Mouse (Mus musculus) layer of hippocampus, postnatal 25 days (tissue): Measurements from ENCODE around the gene Gm5485. TPM values are rescaled to one million over a fixed set of nuclear protein-coding genes. Genes with fewer than 3 reads are reported as not detected.
A peak's percentile ranks its signal among the peaks of the same experiment; 100 is the strongest.

Experiments
- DNase-seq, 2 experiments: peaks; one replicate each; pipeline ENCODE4 v3.0.0; 2022; ENCODE audit warnings: mixed read lengths in 2 of 2, low spot score in 1 of 2; ENCODE audit errors: extremely low spot score in 1 of 2
- total RNA-seq, 2 experiments: library from RNA; stranded (reverse); gene quantifications; 2 replicates each; pipeline ENCODE4 v1.2.3; 2021

Gene Gm5485
- total RNA-seq: not detected

DNA sequence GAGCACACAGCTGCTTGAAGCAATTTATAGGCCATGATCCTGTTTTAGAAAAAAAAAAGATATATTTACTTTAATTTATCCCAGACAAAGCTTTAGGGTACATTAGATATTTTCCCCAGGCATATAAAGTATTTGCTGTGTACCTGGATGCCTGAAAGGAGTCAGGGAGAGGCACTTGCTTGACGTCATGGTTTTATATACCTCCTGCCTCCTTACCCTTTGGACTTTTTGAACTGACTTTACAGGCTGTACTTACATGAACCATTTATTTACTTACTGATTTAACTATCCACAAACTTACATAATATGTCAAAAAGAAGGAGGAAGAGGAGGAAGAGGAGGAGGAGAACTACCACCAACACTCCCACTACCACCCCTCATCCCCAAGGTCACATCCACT lies at the start of gene Gm5485:
TSS of gene Gm5485 (minus strand) at position 171 of the 400 bp plus-strand sequence.
- DNase-seq: no peak

DNA sequence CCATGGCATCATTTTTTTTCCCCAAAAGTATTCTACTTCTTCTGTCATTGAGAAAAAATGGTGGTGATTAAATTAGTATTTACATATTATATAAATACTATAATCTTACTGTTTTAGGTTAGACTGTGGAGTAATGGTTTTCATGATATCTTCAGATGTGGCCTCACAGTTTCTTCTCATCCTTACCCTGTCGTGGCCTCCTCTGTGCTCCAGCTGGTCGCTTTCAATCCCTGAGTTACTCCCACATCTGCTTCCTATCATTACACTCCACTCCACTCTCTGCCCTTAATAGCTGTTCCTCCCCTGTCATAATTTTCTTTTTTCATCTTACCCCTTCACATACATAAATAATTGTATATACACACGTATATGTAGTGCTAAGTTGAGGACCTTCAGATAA lies 41.0 kb upstream of the Gm5485 start:
- no peak for DNase-seq

DNA sequence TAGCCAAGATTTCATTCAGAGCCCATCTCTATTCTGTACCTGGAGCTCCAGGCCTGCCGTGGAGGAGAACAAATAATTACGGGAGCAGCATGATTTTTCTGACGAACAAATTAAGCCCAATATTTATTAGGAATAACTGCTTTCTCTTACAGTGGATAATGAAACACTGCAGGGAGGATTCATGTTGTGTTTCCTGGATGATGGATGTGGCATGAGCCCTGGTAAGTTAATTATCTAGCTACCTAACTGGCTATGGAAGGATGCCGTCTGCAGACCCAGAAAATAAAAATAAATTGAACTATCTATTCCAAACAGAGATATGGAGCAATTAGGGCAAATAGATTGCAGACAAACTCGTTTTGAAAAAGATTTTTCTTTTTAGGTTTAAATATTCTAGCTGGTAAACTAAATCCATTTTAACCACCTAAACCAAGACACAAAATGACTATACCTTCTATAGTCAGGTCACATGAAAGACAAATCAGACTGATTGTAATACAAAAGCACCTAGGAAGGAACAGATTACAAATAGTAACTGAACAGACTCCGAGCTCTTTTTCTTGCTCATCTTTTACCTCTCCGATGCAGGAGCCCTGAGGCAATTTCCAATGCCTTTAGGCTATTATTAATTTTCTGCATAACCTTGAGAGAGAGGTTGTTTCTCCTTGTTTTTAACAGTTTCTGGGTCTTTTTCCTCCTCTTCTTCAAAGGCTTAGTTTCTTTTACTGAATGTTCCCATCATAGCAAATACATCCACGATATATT lies 34.1 kb upstream of the Gm5485 start:
- DNase-seq: no peak

DNA sequence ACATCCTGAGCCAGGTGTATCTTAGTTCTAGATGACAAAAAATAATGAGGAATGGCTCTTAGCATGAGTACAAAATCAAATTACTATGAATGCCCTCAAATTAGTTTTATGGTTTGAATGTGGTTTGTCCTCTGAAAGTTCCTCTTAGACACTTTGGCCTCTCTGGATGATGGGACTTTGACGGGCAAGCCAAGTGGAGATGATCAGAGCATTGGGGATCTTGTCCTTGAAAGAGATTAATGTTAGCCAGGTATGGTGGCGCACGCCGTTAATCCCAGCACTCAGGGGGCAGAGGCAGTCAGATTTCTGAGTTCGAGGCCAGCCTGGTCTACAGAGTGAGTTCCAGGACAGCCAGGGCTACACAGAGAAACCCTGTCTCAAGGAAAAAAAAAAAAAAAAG lies 32.4 kb upstream of the Gm5485 start:
- DNase-seq: no peak

DNA sequence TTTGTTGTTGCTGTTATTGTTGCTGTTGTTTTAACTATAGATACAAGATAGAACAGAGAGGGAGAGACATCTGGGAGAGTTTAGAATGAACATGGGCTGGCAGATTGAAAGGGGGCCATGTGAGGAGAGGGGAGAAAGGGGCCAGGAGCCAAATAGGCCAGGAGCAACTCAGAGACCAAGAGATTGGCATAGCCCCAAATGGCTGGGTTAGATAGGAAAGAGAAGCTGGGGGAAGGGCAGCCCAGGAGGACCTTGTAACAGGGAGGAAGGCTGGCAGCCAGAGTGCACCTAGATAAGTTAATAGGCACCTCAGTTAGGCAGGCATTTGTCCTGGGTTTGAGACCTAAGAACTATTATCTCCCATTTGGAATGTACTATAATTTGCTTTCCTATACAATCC lies 25.3 kb upstream of the Gm5485 start:
- no peak for DNase-seq

DNA sequence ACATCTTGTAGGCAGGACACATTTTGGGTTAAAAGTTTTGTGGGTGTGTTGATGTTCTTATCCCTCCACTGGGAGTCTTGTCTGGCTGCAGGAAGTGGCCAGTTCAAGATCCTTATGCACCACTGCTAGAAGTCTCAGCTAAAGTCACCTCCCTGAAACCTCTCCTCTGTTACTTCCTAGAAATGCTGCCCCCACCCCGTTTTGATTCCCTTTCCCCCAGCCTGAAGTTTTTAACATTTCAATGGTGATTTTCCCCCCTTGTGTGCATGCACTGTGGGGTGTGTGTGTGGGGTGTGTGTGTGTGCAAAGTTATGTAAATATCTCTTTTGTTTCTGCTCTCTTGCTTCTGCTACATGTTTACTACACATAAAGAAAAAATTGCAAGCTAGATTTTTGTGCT lies 23.2 kb upstream of the Gm5485 start:
- no peak for DNase-seq

DNA sequence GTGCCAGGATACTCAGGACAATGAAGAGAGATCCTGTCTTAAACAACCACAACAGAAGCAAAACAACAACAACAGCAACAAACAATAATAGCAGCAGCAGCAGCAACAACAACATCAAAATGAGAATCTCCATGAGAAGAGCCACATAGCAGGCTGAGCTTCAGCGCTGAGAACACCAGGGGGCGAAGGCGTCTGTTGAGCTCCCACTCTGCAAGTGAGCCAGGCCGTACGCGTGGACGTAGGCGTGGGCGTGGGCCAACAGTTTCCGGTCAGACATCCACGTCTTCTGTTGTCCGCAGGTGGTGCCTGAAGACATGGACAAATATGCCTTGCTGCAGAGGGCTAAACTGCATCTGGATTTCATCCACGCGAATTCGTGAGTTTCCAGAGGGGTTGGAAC lies 18.8 kb upstream of the Gm5485 start, which contains the start of gene Morc1:
TSS of gene Morc1 (plus strand) at position 211 of the 400 bp plus-strand sequence.
- no peak for DNase-seq

DNA sequence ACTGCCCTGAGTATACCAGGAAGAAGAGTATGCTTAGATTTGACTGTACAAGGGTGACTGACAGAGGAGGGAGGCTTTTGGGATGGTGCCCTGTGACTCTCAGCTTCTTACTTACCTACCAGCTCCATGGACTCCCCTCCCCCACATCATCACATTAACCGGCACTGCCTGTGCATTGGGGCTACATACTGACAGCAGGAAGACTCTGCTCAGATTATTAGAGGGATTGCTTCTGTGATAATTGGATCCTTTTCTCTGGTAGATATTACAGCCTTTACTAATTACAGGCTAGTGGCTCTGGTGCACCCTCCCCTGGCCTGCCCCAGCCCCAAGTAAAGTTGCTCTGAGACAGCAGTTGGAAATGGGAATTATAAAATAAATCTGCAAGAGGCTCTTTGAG lies 17.2 kb upstream of the Gm5485 start:
- DNase-seq: no peak

DNA sequence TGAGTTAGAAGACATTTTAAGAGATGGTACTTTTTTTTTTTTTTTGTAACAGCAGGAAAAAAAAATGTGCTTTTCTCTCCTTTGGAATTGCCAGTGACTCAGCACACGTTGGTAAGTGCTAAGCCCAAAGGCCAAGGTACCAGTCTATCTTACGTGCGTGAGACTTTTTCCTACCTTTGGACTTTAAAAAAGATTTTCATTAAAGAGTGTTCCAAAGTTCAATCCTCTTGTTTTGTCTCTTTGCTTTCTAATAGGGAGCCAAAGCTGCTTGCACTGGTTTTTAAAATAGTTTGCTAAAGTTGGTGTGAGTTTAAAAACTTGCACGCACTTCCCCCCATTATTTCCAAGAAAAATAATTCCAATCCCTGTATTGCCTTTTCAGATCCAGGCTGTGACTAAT lies 11.9 kb upstream of the Gm5485 start:
- DNase-seq: no peak

DNA sequence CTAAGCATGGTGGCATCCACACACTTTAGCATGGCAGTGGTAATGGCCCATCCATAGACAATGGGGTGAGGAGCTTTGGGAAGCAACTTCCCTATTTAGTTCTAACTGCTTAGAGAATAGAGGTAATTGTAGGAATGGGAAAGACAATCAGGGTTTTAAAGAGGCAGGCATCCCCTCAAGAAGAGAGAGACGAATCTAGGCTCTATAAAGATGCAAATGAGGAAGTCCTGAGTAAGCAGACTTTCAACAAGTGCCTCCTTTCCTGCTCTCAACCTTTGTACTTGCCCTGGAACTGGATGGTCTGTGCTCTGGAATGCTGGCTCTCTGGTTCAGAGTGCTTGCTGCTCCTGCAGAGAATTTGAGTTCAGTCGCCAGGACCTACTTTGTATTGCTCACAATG lies 10.3 kb upstream of the Gm5485 start:
- no peak for DNase-seq

DNA sequence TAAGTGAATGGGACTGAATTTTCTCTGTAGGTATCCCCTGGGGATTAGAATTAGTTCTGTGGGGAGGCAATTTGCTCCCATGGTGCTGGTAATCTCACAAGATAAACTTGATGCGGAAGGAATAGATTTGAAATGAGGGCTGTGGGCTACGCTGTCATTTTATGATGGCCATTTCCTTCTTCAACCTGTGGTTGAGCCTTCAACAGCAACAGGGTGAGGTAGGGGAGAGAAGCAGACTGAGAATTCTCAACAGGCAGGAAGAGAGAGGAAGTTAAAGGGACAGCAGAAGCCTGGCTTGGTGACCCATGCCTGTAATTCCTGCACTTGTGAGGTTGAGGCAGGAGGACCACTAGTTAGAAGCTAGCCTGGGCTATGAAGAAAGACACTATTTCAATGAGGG lies 6.8 kb upstream of the Gm5485 start:
- DNase-seq: no peak

DNA sequence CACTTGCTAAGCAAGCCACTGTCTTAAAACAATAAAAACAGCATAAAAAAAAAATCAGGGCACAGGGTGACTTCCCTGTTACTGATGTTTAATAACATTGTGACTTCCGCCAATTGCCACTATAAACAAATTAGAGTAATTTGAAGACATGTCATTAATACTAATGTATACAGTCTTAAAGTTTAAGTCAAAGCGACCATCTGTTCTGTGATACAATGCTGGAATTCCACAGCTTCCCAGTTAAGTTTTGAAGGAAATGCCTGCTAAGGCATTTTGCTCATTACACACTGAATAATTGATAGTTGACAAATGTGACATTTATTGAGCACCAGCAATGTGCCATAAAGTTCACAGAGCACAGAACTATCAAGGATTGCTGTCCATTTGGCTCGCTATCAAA lies 6.3 kb upstream of the Gm5485 start:
- no peak for DNase-seq

DNA sequence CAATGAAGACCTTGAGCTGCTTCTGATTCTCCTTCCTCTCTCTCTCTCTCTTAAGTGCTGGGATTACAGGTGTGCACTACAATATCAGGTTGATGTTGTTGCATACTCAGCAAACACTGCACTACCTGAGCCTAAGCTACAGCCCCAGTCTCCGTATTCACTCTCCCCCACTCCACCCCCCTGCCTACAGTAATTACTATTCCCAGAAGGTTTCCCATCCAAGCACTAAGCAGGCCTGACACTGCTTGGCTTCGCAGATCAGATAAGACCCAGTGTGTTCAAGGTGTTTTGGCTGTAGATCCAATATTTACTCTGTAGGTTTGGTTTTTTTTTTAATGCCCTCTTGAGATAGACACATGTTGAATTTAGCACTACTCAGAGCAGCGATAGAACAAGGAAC lies 2.1 kb downstream of the Gm5485 start:
- DNase-seq: no peak

DNA sequence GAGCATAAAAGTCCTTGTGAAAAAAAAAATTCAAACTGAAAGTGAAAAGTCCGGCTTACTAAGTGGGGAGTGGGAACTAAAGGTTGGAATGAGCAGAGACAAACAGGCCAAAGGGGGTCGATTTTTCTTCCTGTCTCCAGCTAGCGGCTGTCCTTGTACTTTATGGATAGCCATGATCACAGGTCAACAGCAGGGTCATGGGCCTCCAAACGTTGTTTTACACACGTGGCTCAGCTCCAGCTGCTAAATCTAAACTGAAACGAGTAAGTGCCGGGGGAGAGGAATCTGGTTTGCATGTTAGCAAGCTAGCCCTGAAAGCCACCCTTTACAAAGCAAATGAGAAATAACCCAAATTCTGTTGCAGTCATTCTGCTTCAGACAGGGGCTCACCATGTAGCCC lies 2.6 kb downstream of the Gm5485 start:
- DNase-seq: no peak

DNA sequence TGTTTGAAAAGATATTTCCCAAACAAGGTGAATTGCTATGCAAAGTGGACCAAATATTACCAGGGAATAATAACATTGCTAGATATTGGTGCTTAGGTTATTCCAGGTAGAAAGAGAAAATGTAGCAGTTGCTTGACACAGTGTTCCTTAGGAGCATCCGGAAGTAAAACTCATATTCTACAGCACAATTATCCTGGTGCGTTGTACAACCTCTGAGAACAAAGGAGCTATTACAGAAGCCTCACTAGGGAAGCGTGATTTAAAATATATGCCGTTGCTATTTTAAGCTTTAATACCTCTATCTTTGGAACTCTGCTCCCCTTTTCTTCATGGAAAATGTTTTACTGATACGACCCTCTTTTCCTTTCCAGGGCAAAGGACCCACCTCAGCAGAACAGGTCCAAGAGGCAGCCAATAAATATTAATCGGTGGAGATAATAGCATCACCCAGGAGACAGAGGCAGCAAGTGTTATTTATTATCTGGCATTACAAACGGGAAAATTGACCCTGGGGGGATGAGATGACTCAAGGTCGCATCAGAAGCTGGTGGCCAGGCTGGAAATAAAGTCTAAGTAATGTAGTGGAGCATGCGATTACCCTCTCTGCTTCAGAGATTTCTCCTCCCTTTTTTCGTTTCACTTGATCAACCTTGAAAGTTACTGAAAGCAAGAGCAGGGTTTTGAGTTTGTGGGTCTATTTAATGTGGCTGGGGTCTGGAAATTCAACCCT lies 6.4 kb downstream of the Gm5485 start:
- no peak for DNase-seq

DNA sequence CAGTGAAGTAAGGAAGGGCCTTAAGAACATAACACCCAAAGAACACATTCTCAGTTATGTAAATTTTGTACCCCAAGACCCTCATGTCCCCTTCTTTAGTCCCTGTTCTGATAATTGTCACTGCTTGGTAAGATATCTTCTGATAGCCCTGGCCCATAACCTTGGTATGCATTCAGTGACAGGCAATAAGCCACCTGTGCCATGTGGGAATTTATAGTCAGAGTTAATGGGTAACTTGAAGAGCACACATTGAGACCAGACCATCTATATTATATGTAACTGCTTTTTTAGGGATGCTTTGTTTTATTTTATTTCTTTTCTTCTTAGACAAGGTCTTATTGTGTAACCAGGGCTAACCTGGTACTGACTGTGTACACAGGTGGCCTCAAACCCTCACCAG lies 8.2 kb downstream of the Gm5485 start:
- DNase-seq: no peak

DNA sequence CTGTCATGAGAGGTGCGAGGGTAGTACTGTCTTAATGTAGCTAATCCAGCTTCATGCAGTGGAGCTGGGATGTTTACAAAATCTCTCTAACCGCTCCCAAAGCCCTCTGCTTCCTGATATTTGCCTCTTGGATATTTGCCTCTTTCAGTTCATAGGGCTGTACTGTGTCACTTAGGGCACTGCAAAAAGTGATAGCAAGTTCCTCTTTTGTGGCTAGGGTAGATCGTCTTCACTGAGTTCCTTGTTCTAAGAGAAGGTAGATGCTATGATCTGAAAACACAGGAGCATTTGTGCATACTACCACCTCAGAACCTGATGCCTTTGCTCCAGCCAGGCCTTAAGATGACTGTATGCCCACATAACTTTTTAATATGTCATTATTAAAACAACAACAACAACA lies 8.8 kb downstream of the Gm5485 start:
- no peak for DNase-seq

DNA sequence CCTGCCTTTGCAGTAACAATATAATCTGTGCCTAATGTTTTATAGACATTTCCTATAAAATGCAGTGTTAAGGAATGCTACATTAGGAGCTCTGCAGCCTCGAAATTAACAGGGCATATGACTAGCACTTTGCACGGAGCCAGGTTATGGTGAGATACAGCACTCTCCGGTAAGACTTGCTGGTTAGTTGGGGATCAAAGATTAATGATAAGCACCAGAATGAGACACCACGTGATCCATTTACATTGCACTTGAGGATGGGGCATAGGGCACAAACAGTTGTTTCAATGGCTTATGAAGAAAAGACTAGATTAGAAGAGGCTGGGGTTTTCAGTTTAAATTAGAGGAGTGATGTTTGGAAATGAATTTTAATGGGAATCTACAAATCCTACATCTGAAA lies 9.3 kb downstream of the Gm5485 start:
- no peak for DNase-seq

DNA sequence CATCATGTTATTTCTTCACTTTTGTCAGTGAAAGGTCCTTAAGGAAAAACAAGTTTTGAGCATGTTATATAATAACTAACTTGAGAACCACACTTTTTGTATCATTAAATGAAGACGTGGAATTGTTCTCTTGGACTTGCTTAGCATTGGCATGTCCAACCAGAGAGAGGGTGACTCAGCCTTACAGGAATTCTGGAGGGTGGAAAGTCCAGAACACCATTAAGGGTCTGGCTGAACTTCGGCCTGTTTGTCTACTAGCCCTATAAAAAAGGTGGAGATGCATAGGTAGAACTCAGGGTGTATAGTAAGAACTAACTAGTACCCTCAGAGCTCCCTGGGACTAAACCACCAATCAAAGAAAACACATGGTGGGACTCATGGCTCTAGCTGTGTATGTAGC lies 16.9 kb downstream of the Gm5485 start:
- no peak for DNase-seq

DNA sequence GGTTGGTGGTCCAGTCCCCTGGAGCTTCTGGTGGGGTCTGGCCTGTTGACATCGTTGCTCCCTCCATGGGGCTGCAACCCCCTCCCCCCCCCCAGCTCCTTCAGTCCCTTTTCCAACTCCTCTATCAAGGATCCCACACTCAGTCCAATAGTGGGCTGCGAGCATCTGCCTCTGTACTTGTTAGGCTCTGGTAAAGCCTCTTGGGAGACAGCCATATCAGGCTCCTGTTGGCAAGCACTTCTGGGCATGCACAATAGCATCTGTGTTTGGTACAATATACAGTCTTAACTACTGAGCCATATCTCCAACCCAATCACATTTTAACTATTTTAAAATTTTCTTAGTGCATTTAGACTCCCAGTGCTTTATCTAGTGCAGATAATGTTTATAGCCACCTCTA lies 25.2 kb downstream of the Gm5485 start:
- peak in 1 of 2 experiments; percentile 22 for DNase-seq

DNA sequence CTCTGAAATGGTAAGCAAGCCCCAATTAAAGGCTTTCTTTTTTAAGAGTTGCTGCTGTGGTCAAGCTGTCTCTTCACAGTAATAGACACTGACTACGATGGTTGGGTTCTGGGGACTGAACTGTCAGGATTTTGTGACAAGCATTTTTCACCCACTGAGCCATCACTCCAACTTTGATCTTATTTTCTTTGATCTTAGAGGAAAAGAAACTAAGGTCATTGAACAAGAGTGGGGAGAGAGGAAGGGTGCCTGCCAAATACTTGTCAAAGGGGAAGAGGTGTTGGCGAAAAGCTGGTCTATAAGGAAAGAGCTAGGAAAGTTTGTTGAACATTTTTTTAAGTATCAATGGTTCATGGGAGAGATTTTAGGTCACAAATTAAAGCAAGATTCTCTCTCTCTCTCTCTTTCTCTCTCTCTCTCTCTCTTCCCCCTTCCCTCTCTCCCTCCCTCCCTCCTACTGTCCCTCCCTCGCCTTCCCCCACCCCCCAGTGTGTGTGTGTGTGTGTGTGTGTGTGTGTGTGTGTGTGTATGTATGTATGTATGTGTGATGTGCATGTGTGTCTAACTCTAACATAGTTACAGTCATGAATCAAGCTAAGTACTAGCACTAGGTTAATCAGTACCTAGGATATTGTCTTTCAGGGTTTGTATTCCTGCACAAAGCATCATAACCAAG lies 28.5 kb downstream of the Gm5485 start:
- DNase-seq: no peak
